Mouse (Mus musculus) T-helper 17 cell (primary cell): Measurements from ENCODE around the gene Cox10.
"Not testable (repeated sequence)": the region's sequence is repeated elsewhere in the genome, so short reads cannot be mapped to it uniquely, and the experiment has no call there.

Experiments used
- in situ Hi-C, 2 experiments: fragments of 300-600 bp; cut with MboI, MseI; formaldehyde crosslinking; loops; 1 replicate in 1 of 2; 2 replicates in 1 of 2; pipeline ENCODE4 v1.15.1; 2025; ENCODE audit warnings: high pct_unique_total_duplicates in 2 of 2

Cox10 gene

DNA sequence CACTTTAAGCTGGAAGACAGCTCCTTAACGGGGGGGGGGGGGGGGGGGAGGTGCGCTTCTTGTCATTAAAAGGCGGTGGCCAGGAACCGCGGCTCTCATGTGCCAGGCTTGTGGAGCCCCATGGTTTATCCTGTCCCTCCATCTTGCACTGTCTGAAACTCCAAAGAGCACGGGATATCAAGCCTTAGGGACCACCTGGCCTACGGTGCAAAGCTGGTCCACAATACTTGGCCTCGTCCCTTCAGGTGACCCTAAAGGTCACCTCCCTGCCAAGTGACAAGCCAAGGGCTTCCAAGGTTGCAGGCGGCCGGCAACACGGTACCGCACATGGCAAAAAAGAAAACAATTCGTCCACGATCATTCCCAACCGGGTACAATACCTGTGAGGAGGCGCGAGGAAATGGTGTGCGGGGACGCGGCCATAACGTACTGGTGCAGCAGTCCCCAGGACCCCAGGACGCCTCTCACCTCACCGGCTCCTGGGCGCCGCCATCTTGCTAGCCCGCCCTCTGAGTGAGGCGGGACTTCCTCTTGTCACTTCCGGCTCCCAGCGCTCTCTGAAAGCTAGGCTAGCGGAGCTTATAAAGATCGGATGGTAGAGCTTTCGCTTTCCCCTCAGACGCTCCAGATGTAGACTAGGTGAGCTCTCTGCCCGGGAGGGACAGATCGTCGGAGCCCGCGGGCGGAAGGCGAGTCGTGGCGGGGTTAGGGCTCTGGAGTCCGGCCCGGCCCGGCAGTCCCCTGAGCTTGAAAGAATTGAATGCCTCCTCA lies at the start of gene Cox10:
Cox10 (minus strand) TSS at position 513 of the 771 bp plus-strand sequence.
- in situ Hi-C loops: no loop called here

DNA sequence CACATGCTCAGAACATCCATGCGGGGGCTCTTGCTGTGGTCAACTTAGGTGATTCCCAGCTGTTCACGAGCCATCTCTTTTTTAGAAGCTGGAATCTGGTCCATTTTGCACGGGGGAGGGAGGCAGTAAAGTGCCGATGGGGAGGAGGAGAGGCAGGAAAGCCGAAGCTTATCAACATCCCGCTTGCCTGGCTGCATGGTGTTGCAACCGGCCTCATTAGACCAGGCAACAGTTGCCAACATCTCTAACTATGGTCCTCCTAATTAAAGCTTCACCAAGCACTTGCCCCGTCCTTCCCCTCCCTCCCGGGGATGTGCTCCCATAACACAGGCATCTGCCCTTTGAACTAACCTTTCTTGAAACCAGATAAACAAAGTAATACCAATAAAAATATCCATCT lies 48.7 kb upstream of the Cox10 start:
- in situ Hi-C loops: no loop called here

DNA sequence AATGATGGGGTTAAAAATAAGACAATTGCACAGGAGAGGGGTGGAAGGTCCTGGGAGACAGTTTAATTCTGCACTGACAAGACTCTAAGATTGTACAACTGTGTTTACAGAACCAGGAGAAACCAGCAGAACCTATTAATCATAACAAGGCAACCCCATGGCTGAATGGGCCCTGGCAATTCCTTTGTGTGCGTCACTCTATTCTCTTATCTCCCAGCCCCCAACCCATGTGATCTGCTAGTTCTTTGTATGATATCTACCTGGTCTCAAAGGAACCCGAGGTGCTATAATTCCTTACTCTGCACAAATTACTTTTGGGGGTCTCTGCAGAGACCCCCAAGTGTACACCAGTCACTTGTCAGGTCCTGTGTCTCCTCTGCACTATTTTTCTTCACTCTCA lies 46.2 kb upstream of the Cox10 start:
- in situ Hi-C loops: no loop called here

DNA sequence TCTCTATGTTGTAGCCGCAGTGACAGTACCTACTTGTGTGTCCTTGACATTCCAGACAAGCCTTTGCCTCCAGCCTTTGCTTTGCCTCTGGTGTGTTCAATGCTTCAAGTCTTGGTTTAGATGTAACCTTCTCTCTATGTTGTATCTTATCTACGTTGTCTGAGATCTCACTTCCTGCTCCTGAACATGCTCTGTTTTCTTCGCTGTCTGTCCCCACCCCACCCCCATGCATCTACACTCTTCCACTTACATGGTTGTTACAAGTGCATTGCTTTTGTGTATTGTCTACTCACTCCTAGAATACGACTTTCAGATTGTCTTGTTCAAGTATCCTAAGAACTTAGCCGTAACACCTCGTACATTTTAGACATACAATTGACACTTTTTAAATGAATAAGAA lies 43.9 kb upstream of the Cox10 start:
- in situ Hi-C loops: not testable (repeated sequence)

DNA sequence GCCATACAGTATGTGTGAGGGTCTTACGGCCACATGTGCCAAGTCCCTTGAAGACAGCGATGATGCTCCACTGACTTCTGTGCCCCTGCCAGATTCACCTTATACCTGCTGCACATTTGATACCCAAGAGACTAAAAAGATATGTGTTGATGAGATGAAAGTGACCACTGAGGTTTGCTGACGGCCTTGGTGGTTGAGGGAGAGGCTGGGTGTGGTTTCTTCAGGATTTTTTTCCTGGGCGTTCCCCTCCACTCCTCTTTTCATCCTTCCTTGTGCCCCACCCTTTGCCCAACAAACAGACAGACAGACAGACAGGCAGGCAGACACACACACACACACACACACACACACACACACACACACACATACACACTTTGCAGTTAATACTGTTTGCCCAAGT lies 37.4 kb upstream of the Cox10 start:
- in situ Hi-C loops: no loop called here

DNA sequence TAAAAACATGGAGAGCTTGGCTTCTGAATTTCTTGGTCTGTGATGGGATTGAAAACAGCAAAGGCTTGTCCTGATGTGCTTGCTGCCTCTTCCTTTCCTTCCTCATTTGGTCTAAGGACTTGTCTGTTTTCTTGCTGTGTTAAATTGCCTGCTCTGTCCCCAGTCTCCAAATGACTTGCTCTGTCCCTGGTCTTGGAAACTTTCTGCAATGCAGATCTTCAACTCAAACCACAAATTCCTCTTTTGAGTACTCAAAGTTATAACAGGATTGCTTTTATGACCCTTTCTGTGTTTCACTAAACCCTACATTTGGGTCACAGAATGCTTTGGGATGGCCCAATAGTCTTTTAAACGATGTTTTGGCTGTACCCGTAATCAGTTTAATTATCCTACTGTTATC lies 36.6 kb upstream of the Cox10 start:
- in situ Hi-C loops: no loop called here

DNA sequence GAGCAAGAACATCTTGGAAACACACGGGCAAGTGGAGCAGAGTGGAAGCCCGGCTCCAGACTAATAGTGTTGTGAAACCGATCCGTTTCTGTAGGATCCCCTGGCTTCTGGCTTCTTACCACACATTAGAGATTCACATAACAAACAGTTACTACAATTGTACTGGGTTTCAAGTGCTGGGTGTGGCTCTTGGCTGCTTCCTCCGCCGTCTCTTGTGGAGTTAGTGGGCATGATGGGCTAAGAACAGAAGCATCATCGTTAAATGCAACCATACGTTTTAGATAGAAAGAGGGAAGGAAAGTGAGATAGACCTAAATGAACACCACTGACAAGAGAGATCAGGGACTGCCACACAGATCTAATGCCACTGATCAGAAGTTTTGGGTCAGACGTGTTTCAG lies 35.8 kb upstream of the Cox10 start:
- in situ Hi-C loops: no loop called here

DNA sequence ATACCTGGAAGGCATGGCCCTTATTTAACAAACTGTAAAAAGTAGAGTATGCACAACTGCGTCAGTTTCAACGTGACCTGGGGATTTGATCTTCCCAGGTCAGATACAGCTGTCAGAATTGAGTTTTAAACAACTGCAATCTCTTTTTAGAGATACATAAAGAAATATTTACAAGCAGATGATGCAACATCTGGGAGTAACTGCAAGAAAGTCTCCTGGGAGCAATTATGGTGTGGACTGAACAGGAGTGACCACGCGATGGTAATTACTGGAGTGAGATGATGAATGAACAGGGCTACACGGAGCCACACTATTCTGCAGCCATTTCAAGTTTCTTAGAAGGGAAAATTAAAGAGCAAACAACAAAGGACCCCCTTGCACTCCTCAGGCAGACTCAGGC lies 20.8 kb upstream of the Cox10 start:
- in situ Hi-C loops: no loop called here

DNA sequence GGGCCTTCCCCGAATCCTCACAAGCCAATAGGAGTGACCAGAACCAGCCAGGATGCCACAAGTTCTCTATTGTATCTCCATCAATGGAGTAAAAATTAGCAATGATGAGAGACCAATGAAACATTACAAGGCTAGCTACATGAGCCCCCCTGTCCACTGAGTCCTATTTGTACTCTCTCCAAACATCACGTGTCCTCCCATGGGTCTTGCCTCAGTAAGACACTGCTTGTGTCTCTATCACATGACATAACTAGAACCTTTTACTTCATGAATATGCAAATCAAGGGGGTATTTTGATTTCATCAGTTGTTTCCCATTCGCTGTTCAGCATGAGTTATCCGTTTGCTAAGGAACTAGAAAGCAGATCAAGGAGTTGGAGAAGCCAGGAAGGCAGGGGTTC lies 13.8 kb upstream of the Cox10 start:
- in situ Hi-C loops: no loop called here

DNA sequence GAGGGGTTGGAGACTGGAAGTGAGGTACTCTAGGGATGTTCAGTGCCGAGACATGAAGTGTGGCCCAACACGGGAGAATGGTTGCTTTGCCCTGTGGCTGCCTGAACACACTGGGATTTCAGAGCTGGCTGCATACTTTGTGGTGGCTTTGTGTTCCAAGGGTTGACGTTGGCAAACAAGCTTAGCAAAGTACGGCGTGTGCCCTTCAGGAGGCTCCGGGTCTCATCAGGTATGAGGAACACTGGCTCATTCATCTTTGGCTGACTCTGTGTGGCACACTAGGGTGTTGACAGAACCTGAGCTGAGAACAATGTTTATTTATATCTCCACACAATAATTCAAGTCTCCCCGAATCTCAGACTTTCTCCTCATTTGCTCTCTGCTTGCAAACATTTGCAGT lies 11.9 kb upstream of the Cox10 start:
- in situ Hi-C loops: no loop called here

DNA sequence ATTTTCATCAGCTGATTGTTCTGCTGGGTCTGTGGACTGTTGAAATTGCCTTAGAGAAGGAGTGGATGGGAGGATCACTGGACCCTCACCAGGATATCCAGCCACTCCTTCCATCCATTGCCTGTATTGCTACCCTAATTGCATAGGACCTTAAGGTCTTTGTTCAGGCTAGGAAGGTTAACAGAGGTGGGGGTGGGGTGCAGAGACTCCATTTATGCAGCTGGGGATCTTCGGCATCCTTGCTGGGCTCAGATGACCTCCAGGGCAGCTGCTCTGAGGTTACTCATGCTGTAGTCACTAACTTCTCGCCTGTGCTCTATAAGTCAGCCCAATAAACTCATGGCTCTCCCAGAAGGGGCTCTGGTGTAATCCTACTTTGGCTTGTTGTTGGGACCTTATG lies 10.4 kb upstream of the Cox10 start:
- in situ Hi-C loops: no loop called here

DNA sequence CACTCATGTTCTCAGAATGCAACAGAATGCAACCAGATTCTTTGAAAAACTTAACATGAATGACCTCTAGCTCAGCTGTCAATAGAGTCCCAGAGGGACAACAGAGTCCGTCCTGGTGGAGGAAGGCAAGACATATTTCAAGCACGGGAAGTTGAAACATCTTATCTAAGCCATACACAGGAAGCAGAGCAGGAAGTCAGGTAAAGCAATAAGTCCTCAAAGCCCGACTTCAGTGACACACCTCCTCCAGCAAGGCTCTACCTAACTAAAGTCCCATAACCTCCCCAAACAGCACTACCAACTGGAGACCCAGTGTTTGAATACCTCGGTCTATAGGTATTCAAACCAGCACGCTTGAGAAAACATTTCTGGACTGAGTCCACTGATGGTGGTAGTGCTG lies 6.6 kb upstream of the Cox10 start:
- in situ Hi-C loops: no loop called here

DNA sequence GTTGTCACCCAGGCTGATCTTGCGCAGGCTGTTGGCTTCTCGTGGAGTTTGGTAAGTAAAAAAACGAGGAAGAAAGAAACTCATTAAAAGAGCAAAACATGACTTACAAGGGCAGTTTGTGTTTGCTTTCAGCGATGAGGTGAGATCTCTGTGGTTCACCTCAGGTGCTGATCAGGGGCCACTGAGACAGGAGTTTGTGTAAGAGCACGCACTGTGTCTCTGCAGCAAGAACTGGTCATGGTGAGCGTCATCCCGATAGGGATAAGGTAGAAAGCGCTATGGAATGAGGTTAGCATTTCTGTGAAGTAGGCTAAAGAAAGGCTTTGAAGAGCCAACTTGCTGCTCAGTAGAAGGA lies 436 bp upstream of the Cox10 start:
- in situ Hi-C loops: no loop called here

DNA sequence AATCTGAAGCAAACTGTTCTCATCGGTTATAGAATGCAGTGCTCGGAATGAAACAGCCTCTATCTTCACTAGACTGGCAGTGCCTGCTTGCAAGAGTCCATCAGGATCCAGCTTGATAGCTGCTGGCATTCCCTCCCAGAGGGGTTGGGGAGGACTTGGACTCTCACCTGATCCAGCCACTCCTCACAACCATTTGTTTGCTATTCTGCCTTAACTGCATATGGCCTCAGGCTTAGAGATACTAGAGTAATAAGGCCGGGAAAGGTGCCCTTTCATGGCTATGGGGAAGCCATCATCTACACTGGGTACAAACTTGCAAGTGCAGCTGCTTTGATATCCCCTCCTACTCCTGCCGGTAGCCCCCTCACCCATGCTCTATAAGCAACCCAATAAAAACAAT lies 3.1 kb downstream of the Cox10 start:
- in situ Hi-C loops: no loop called here

DNA sequence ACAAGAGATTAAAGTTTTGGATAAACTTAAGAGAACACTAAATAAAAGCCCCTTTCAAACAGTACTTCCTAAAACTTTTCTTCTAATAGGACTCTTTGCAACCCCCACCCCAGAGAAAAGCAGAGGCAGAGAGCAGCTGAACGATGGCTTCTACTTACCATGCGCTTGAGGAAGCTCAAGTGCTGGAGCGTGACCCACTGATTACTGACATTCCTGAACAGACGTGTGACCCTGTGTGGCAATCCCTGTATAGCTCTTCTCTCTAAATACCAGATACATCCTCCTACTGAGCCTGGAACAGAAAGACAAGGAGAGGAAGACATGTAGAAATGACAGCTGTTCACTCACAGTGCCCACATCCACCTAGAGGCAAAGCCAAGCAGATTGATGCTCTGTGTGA lies 5.9 kb downstream of the Cox10 start:
- in situ Hi-C loops: no loop called here

DNA sequence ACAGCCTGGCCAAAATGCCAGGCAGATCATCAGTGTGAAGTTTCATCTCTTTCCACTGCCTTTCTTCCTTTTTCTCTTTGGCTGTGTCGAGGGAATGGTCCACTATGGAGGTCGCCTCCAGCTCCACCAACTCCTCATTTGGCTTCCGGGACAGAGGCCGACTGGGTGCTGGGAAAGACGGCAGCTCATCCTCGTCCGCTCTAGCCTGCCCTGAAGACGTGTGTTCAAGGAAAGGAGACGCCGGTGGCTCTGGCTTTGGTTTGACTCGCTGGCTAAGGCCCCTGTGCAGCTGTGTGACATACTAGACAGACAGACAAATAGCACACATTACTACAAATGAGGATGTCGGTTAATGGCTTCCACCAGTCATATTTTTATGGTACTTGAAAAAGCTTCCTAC lies 7.7 kb downstream of the Cox10 start:
- in situ Hi-C loops: no loop called here

DNA sequence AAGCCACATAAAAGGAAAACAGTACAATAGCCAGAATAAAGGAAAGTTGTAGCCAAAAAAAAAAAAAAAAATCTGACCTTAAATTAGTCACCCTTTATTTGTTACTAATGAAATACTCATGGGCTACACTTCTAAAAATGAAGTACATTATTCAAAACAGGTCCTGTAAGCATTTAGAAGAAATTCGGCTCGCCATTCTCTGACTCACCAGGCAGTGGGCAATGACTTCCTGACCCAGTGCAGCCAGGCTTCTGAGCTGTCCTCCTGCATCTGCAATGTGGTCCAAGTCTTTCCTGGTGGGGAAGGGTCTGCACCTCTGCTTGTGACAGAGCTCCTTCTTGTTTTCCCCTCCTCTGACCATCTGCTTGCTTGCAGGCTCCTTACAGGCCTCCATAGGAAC lies 13.3 kb downstream of the Cox10 start:
- in situ Hi-C loops: loop anchor here in 1 of 2 experiments (10.0 kb wide), 1 partner anchor 929 kb away; no protein-coding TSS in a partner anchor

DNA sequence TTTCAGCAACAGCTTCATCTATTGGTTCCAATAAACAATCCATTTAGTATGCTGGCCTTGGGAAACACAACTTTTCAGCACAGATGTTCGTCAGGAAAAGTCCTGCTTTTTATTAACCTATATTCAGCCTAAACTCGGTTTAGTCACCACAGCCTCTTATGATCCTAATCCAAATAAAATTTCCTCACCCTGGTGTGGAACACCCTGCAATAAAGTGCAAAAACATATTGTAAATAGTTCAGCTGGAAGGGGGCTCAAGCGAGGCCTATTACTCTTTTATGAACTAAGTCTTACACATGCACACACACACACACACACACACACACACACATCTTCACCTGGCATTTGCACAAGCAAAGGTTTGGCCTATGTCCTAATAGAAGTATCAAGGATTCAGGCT lies 16.1 kb downstream of the Cox10 start:
- in situ Hi-C loops: loop anchor here in 1 of 2 experiments (10.0 kb wide), 1 partner anchor 932 kb away; no protein-coding TSS in a partner anchor

DNA sequence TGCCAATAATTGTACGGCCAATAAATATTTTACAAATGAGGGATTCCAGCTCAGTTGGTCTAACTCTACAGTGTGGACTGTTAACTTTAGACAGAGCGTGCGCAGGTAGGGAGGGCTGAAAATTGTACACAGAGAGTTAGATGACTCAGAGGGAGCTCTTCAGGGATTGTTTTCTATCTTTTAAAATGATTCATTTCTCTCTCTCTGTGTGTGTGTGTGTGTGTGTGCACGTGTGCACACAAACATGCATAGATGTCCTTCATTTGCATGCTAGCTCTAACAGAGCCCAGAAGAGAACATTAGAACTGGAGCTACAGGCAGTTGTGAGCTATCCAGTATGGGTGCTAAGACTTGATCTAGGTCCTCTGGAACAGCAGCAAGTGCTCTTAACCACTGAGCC lies 17.0 kb downstream of the Cox10 start:
- in situ Hi-C loops: loop anchor here in 1 of 2 experiments (10.0 kb wide), 1 partner anchor 933 kb away; no protein-coding TSS in a partner anchor

DNA sequence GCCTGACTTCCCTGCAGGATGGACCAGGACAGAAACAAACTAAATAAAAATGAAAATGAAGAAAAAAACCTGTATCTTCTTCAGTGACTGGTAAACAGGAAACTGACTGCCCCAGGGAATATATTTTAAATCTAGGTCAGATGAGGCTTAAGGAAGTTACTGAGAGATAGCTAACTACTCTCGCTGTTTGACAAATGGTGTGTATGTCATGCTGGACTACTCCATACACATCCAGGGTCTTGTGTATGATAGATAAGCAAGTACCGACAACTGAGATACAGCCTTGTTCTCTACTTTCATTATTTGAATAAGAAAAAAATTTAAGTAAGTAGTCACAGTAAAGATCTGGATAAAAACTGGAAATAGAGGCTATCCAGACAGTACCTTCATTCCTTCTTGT lies 20.0 kb downstream of the Cox10 start:
- in situ Hi-C loops: no loop called here

DNA sequence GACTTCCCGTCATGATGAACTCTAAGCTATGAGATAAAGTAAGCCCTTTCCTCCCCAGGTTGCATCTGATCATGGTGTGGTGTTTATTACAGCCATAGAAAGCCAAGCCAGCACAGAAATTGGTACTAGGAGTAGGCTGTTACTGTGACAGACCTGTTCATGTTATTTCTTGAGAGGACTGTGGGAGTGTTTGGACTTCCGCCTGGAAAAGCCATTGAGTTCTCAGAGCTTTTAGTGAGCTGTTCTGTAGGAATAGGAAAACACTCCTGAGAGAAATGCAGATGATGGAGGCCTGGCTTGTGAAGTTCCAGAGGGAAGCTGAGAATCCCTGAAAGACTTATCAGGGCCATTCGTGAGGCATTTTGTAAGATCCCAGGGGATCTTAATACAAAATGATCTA lies 20.8 kb downstream of the Cox10 start:
- in situ Hi-C loops: no loop called here

DNA sequence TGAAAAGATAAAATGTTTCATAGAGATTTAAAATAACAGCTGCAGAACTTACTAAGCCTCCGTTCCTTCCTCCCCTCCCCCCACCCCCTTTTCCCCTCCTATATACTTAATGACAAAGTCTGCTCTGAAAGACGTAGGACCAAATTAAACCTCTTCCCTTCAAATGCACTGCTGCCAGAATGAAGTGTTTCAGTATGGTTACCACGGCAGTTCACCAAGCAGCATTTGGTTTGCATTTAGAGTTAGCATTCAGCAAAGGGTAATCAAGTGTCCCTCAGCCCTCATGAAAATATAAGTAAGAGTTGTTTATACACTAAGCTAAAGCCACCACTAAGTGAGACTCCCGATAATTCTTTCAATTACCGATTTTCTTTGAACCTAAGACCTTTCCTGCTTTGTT lies 25.9 kb downstream of the Cox10 start:
- in situ Hi-C loops: no loop called here

DNA sequence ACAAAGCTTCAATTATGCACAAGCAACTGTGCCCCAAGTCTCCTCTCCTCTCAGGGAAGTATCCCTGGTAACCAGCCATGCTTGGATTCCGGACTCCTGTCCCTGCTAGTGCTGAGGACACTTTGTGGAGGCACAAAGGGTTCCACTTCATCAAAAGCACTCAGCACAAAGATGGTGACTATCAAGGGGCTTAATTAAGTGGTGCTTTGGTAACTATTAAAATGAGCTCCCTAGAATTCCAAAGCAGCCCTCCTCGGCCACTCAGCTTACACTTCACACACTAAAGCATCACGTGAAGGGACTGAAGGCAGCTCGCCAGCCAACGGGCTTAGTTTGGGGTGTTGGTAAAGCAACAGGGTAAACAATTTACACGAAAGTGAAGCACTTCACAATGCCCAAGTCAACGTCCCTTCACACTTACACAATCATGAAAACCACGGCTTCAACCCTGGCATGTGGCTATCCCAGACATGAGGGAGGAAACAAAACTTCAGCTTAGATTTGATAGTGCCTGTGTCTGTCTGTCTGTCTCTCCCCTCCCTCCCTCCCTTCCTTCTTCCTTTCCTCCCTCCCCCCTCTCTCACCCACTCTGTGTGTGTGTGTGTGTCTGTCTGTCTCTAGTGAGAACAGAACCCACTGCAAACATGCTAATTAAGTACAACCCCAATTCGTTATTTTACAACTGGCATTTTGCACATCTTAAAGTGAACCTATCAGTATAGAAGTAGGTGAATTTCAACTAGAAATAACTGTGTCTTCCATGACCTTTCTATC lies 27.9 kb downstream of the Cox10 start:
- in situ Hi-C loops: no loop called here
